Mouse (Mus musculus): ENCODE measurements at regions not wholly inside any gene's neighbourhood (a gene's known extent, or its start where the extent isn't known, plus 50 kb on each side); places are given as distances from the start of the nearest gene placed in this dataset.

DNA sequence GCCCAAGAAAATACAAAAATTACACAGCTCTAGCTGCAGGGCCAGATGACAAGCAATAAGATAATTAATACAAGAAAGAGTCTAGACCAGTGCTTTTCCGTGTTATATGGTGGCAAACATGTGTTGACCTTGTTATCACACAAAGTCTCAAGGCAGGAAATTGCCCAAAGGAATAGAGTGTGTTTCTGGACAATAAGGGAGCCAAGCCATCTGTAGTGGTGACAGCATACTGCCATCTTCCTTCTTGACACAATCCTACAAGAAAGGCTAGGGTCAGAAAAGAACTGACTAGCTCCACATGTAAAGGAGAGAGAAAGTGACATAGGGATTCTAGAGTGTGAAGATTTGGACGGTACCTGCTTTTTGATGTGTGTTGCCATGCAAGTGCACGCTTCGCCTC lies 289.0 kb downstream of the Ice1 start:
- Histone ChIP-seq H3K27me3 (ENCODE audit: insufficient read depth, low read length) (no peaks in the 10 kb centered on the region), H3K4me1 (replicated peaks; ENCODE audit: insufficient read depth, low read length) (no peaks in the 10 kb centered on the region), H3K4me3 (replicated peaks; ENCODE audit: low read depth, low read length) (no peak overlapping the region), H3K4me2 (ENCODE audit: low read length) (no peak overlapping the region), H3K9me3 (replicated peaks; ENCODE audit: low read length) (no peaks in the 10 kb centered on the region), H3K36me3 (ENCODE audit: insufficient read depth, low read length) (no peaks in the 10 kb centered on the region), H3K27ac (no peak overlapping the region), H3K9ac (ENCODE audit: low read depth, low read length) (no peak overlapping the region)
- no peak for DNase-seq (ENCODE audit: low spot score)
- no peak for ATAC-seq (replicated peaks; ENCODE audit: low FRiP score, low read depth)
- no peak for TF ChIP-seq CTCF (IDR thresholded peaks at IDR 0.05; ENCODE audit: low read depth)
- 88% methylated on average over 4 of the region's 4 CpGs for WGBS

DNA sequence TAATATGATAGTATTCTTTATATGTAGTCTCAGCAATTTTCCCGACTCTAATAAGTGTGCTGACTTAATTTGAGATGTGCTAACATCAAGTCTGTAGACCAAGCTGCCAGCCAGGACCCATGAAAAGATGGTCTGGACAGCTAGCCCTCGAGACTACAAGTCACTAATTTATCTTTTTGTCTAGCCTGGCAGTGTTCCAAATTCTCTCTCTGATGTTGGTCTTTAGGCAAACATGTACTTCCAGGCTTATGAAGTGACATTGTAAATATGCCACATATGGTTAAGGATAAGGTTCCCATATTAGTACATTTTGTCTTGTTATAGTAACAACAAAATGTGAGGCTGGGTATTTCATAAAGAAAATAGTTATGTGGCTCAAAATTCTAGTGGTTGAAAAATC lies 288.5 kb downstream of the Ice1 start:
- no peak for TF ChIP-seq CTCF (IDR thresholded peaks at IDR 0.05; ENCODE audit: low read depth)
- Histone ChIP-seq H3K36me3 (ENCODE audit: insufficient read depth, low read length) (no peaks in the 10 kb centered on the region), H3K4me3 (replicated peaks; ENCODE audit: low read depth, low read length) (no peak overlapping the region), H3K9me3 (replicated peaks; ENCODE audit: low read length) (no peaks in the 10 kb centered on the region), H3K27ac (no peak overlapping the region), H3K9ac (ENCODE audit: low read depth, low read length) (no peak overlapping the region), H3K27me3 (ENCODE audit: insufficient read depth, low read length) (no peaks in the 10 kb centered on the region), H3K4me1 (replicated peaks; ENCODE audit: insufficient read depth, low read length) (no peaks in the 10 kb centered on the region), H3K4me2 (ENCODE audit: low read length) (no peak overlapping the region)
- 55% methylated on average over 2 of the region's 2 CpGs for WGBS
- ATAC-seq (replicated peaks; ENCODE audit: low FRiP score, low read depth) (no peak), DNase-seq (ENCODE audit: low spot score) (no peak)

DNA sequence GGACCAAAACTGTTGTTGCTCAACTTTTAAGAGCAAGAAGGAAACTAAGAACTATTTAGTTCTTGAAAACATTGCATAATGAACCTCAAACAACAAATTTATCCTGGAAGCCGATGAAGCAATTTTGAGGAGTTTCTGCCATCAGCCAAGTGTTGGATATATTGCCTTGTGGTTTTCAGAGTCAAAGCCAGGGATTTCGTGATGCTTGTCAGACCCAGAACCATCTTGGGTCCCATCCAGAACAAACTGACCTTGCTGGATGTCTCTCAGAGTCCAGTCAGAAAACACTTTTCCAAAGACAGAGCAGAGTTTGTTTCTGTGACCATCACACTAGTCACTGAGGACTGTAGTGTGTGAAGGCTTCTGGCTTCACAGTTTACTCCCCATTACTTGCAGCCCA lies 267.8 kb downstream of the Ice1 start:
- H3K27ac ChIP-seq = no peak overlapping the region
- no peaks in the 10 kb centered on the region for H3K9me3 ChIP-seq (replicated peaks; ENCODE audit: low read length)
- no peak overlapping the region for H3K4me3 ChIP-seq (replicated peaks; ENCODE audit: low read depth, low read length)
- DNase-seq (ENCODE audit: low spot score) (peak; percentile 60), ATAC-seq (replicated peaks; ENCODE audit: low FRiP score, low read depth) (no peak)
- no peak overlapping the region for H3K9ac ChIP-seq (ENCODE audit: low read depth, low read length)
- H3K4me1 ChIP-seq (replicated peaks; ENCODE audit: insufficient read depth, low read length) = no peaks in the 10 kb centered on the region
- TF ChIP-seq CTCF (IDR thresholded peaks at IDR 0.05; ENCODE audit: low read depth) = no peak
- no peaks in the 10 kb centered on the region for H3K27me3 ChIP-seq (ENCODE audit: insufficient read depth, low read length)
- no peaks in the 10 kb centered on the region for H3K36me3 ChIP-seq (ENCODE audit: insufficient read depth, low read length)
- 64% methylated on average over 2 of the region's 2 CpGs for WGBS
- H3K4me2 ChIP-seq (ENCODE audit: low read length) = no peak overlapping the region

DNA sequence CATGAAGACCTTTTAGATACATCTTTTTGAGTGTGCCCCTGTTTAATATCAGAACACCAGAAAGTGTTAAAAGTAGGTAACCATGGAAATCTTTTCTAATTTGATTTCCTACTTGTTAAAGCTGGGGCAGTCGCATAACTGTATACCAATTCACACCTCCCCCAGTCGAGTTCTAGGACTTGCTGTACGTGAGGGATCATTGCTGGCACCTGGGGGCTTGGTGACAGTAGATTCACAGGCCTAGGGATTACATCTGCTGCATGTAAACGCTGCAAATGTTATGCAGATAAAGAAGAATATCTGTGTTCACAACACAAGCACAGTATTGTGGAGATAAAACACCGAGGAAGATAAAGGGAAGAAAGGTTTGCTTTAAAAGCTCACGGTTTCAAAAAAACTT lies 256.7 kb downstream of the Ice1 start:
- no peak for ATAC-seq (replicated peaks; ENCODE audit: low FRiP score, low read depth)
- WGBS = 73% methylated on average over 6 of the region's 6 CpGs

DNA sequence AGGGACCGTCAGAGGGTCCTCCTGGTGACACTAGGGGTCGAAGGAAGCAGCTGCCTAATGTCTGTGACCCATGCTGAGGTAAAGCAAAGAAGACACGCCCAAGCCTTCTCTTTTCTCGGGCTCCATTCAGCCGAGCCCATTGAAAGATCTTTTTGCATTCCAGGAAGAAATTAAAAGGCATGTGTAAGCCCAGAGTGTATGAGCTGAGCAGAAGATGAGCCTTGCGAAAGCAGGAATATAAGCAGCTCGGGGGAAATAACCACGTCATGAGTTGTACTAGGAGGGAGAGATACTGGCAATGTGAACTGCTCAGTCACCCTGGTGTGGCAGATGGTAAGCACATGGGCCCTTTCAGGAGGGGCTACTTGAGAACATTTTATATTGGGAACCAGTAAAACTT lies 252.1 kb downstream of the Ice1 start:
- DNase-seq (ENCODE audit: low spot score) = no peak
- TF ChIP-seq CTCF (IDR thresholded peaks at IDR 0.05; ENCODE audit: low read depth) = no peak
- Histone ChIP-seq H3K4me3 (replicated peaks; ENCODE audit: low read depth, low read length) (no peak overlapping the region), H3K9me3 (replicated peaks; ENCODE audit: low read length) (no peaks in the 10 kb centered on the region), H3K4me1 (replicated peaks; ENCODE audit: insufficient read depth, low read length) (no peaks in the 10 kb centered on the region), H3K27me3 (ENCODE audit: insufficient read depth, low read length) (no peaks in the 10 kb centered on the region), H3K36me3 (ENCODE audit: insufficient read depth, low read length) (no peaks in the 10 kb centered on the region), H3K9ac (ENCODE audit: low read depth, low read length) (no peak overlapping the region), H3K4me2 (ENCODE audit: low read length) (no peak overlapping the region), H3K27ac (no peak overlapping the region)
- ATAC-seq (replicated peaks; ENCODE audit: low FRiP score, low read depth) = no peak
- 56% methylated on average over 8 of the region's 8 CpGs for WGBS

More for the DNA sequence above, 256.7 kb downstream of the Ice1 start:
- H3K36me3 ChIP-seq (ENCODE audit: insufficient read depth, low read length) = no peaks in the 10 kb centered on the region
- no peak for TF ChIP-seq CTCF (IDR thresholded peaks at IDR 0.05; ENCODE audit: low read depth)
- DNase-seq (ENCODE audit: low spot score) = no peak
- H3K4me1 ChIP-seq (replicated peaks; ENCODE audit: insufficient read depth, low read length) = no peaks in the 10 kb centered on the region
- no peak overlapping the region for H3K27ac ChIP-seq
- no peaks in the 10 kb centered on the region for H3K9me3 ChIP-seq (replicated peaks; ENCODE audit: low read length)
- H3K9ac ChIP-seq (ENCODE audit: low read depth, low read length) = no peak overlapping the region
- no peak overlapping the region for H3K4me2 ChIP-seq (ENCODE audit: low read length)
- H3K27me3 ChIP-seq (ENCODE audit: insufficient read depth, low read length) = no peaks in the 10 kb centered on the region
- H3K4me3 ChIP-seq (replicated peaks; ENCODE audit: low read depth, low read length) = no peak overlapping the region

DNA sequence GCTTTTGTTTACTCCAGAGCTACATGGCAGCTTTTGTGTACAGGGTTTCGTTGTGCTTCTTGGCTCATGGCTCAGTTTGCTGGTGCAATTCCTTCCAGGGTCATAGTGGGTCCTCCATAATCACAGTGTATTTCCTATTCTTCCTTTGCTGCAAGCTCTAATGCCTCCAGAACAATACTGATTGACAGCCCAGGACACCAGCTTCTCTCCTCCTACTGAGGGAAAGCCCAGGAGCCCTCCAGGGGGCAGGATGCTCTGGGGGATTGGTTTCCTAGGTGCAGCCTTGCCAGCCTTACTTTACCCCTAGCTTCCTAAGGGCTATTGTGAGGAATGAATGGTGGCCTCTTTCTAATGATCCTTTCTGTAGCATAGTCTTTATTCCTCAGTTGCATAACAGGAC lies 224.6 kb downstream of the Ice1 start:
- TF ChIP-seq CTCF (IDR thresholded peaks at IDR 0.05; ENCODE audit: low read depth) = no peak
- H3K9me3 ChIP-seq (replicated peaks; ENCODE audit: low read length) = no peaks in the 10 kb centered on the region
- no peak overlapping the region for H3K27ac ChIP-seq
- no peaks in the 10 kb centered on the region for H3K4me1 ChIP-seq (replicated peaks; ENCODE audit: insufficient read depth, low read length)
- H3K4me2 ChIP-seq (ENCODE audit: low read length) = no peak overlapping the region
- no peak overlapping the region for H3K9ac ChIP-seq (ENCODE audit: low read depth, low read length)
- H3K27me3 ChIP-seq (ENCODE audit: insufficient read depth, low read length) = no peaks in the 10 kb centered on the region
- ATAC-seq (replicated peaks; ENCODE audit: low FRiP score, low read depth) (no peak), DNase-seq (ENCODE audit: low spot score) (no peak)
- H3K4me3 ChIP-seq (replicated peaks; ENCODE audit: low read depth, low read length) = no peak overlapping the region
- no peaks in the 10 kb centered on the region for H3K36me3 ChIP-seq (ENCODE audit: insufficient read depth, low read length)
- WGBS = 91% methylated on average over 1 of the region's 1 CpGs

DNA sequence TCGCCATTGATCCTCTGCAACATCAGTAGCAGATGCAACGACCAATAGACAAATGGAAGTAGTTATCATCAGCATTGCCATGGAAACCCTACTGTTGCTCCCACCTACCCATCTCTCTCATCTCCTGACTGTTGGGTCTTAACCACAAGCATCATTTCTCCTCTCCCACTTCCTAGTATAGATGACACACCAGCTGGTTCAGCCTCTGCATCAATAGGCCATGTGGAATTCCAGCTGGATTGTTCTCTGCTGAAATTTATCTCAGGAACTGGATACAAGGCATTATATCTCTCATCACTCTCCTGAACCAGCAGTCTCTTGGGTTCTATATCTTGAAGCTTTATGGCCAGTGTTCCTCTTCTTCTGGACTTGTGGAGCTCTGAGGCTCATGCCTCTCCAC lies 219.3 kb downstream of the Ice1 start:
- Histone ChIP-seq H3K36me3 (ENCODE audit: insufficient read depth, low read length) (no peaks in the 10 kb centered on the region), H3K9ac (ENCODE audit: low read depth, low read length) (no peak overlapping the region), H3K4me1 (replicated peaks; ENCODE audit: insufficient read depth, low read length) (no peaks in the 10 kb centered on the region), H3K27ac (no peak overlapping the region), H3K4me3 (replicated peaks; ENCODE audit: low read depth, low read length) (no peak overlapping the region), H3K4me2 (ENCODE audit: low read length) (no peak overlapping the region), H3K9me3 (replicated peaks; ENCODE audit: low read length) (no peaks in the 10 kb centered on the region), H3K27me3 (ENCODE audit: insufficient read depth, low read length) (no peaks in the 10 kb centered on the region)
- TF ChIP-seq CTCF (IDR thresholded peaks at IDR 0.05; ENCODE audit: low read depth) = no peak
- ATAC-seq (replicated peaks; ENCODE audit: low FRiP score, low read depth) = no peak
- WGBS = 90% methylated on average over 2 of the region's 2 CpGs
- no peak for DNase-seq (ENCODE audit: low spot score)

Measured in kidney, postnatal 0 days (tissue).